22 mouse cellular contexts compared by ENCODE assay signal in genomic region chr3:30168396-30169186, GRCm38 (mm10).
A peak's percentile ranks its signal among the peaks of the same experiment; 100 is the strongest.
DNase-seq lines count a peak whose midpoint lies in the region; ATAC-seq and TF ChIP-seq lines count a peak whose summit lies in the region.
"Had no signal": no experiment of that assay in that cellular context is flagged by ENCODE, and none has a peak within 500 bp of the region (broad histone marks: within the 10 kb centered on the region; RNA-seq: fewer than 3 reads in every experiment).

No protein-coding gene starts in this region.

- no peak overlapping the region for H3K27ac ChIP-seq in intestine, postnatal 0 days (ENCODE audit: low read depth, low read length)
- H3K27ac ChIP-seq in small intestine, adult 2 months (ENCODE audit: insufficient read depth, low read depth, low read length) = peak overlapping the region; percentile 92
- H3K27ac ChIP-seq in stomach, postnatal 0 days (replicated peaks) = no peak overlapping the region
- H3K27ac ChIP-seq in forebrain, embryonic 13.5 days = no peak overlapping the region
- H3K27ac ChIP-seq: embryonic facial prominence, embryonic 12.5 days; embryonic facial prominence, embryonic 15.5 days; forebrain, embryonic 15.5 days; hindbrain, embryonic 10.5 days; hindbrain, embryonic 13.5 days had no signal

- no peak overlapping the region for H3K4me2 ChIP-seq in intestine, postnatal 0 days (replicated peaks; ENCODE audit: low read depth)
- H3K4me2 ChIP-seq in stomach, postnatal 0 days (replicated peaks; ENCODE audit: low read depth) = no peak overlapping the region
- no peak overlapping the region for H3K4me2 ChIP-seq in forebrain, embryonic 13.5 days
- H3K4me2 ChIP-seq: embryonic facial prominence, embryonic 12.5 days; embryonic facial prominence, embryonic 15.5 days; forebrain, embryonic 15.5 days; heart, embryonic 11.5 days; hindbrain, embryonic 13.5 days had no signal

- no peak for TF ChIP-seq POLR2A in small intestine, adult 2 months (IDR thresholded peaks at IDR 0.05; ENCODE audit: low read depth, low read length)

- no peaks in the 10 kb centered on the region for H3K27me3 ChIP-seq in intestine, postnatal 0 days (replicated peaks; ENCODE audit: control insufficient read depth, insufficient read depth, low read length)
- no peaks in the 10 kb centered on the region for H3K27me3 ChIP-seq in small intestine, adult 2 months (ENCODE audit: control insufficient read depth, insufficient read depth, low read length)
- H3K27me3 ChIP-seq in stomach, postnatal 0 days (ENCODE audit: control insufficient read depth, insufficient read depth, low read length) = no peaks in the 10 kb centered on the region
- no peaks in the 10 kb centered on the region for H3K27me3 ChIP-seq in forebrain, embryonic 13.5 days
- H3K27me3 ChIP-seq: embryonic facial prominence, embryonic 12.5 days; embryonic facial prominence, embryonic 15.5 days; forebrain, embryonic 15.5 days; hindbrain, embryonic 13.5 days had no signal

- H3K4me1 ChIP-seq in intestine, postnatal 0 days (replicated peaks; ENCODE audit: control insufficient read depth, insufficient read depth, low read length) = 0 out of 2 replicates have a peak, but pooled peaks cover 3% of the 10 kb centered on the region
- peaks cover 34% of the 10 kb centered on the region; the same call in 1 of the 2 replicates for H3K4me1 ChIP-seq in small intestine, adult 2 months (ENCODE audit: control insufficient read depth, insufficient read depth, insufficient read length, low read length)
- no peaks in the 10 kb centered on the region for H3K4me1 ChIP-seq in stomach, postnatal 0 days (replicated peaks; ENCODE audit: control insufficient read depth, insufficient read depth)
- H3K4me1 ChIP-seq in forebrain, embryonic 13.5 days = no peaks in the 10 kb centered on the region
- H3K4me1 ChIP-seq: embryonic facial prominence, embryonic 15.5 days; forebrain, embryonic 15.5 days; hindbrain, embryonic 10.5 days; hindbrain, embryonic 13.5 days had no signal

- ATAC-seq in intestine, postnatal 0 days = peak; percentile 88
- ATAC-seq in stomach, postnatal 0 days (ENCODE audit: low FRiP score, low TSS enrichment) = peak; percentile 91
- no peak for ATAC-seq in forebrain, embryonic 13.5 days
- ATAC-seq: activated CD4-positive, CD25-positive, alpha-beta regulatory T cell, adult 4 months; forebrain, embryonic 15.5 days; hindbrain, embryonic 16.5 days had no signal

- TF ChIP-seq CTCF in intestine, postnatal 0 days (IDR thresholded peaks at IDR 0.05; ENCODE audit: low read depth) = no peak
- TF ChIP-seq CTCF in small intestine, adult 2 months (IDR thresholded peaks at IDR 0.05; ENCODE audit: extremely low read depth, insufficient read length, insufficient replicate concordance, low read depth, low read length) = no peak
- TF ChIP-seq CTCF in stomach, postnatal 0 days (IDR thresholded peaks at IDR 0.05; ENCODE audit: low read depth) = no peak

- no peak overlapping the region for H3K4me3 ChIP-seq in intestine, postnatal 0 days (ENCODE audit: low read depth, low read length)
- no peak overlapping the region for H3K4me3 ChIP-seq in small intestine, adult 2 months (ENCODE audit: low read depth, low read length)
- no peak overlapping the region for H3K4me3 ChIP-seq in stomach, postnatal 0 days (ENCODE audit: low read depth, low read length)
- H3K4me3 ChIP-seq in forebrain, embryonic 13.5 days = no peak overlapping the region
- H3K4me3 ChIP-seq: embryonic facial prominence, embryonic 12.5 days; embryonic facial prominence, embryonic 15.5 days; forebrain, embryonic 15.5 days; hindbrain, embryonic 10.5 days; hindbrain, embryonic 13.5 days had no signal

- 68% methylated on average over 3 of the region's 3 CpGs for WGBS in intestine, postnatal 0 days
- 56% methylated on average over 3 of the region's 3 CpGs for WGBS in small intestine, adult 2 months
- 77% methylated on average over 3 of the region's 3 CpGs for WGBS in stomach, postnatal 0 days
- WGBS in forebrain, embryonic 13.5 days = 86% methylated on average over 3 of the region's 3 CpGs

- H3K9ac ChIP-seq in intestine, postnatal 0 days (ENCODE audit: low read depth, low read length) = no peak overlapping the region
- H3K9ac ChIP-seq in stomach, postnatal 0 days (ENCODE audit: low read length) = no peak overlapping the region
- no peak overlapping the region for H3K9ac ChIP-seq in forebrain, embryonic 13.5 days
- H3K9ac ChIP-seq: embryonic facial prominence, embryonic 12.5 days; embryonic facial prominence, embryonic 15.5 days; forebrain, embryonic 15.5 days; hindbrain, embryonic 13.5 days had no signal

- DNase-seq in heart, adult 11 months = peak; percentile 70
- DNase-seq in heart, postnatal 4 days = no peak
- peak; percentile 42 for DNase-seq in stomach, postnatal 0 days (ENCODE audit: low spot score)
- no peak for DNase-seq in kidney, adult 18-20 months
- no peak for DNase-seq in embryo, embryonic 10.5 days (ENCODE audit: low spot score)
- DNase-seq: adrenal gland, adult 8-10 months; adrenal gland, postnatal 25 days; cerebellum, adult 18-20 months; cerebellum, adult 9-10 months; cerebellum, postnatal 14 days; gastrocnemius, postnatal 36 days had no signal

- no peak for TF ChIP-seq EP300 in stomach, postnatal 0 days (optimal IDR thresholded peaks at IDR 0.05)

- no peaks in the 10 kb centered on the region for H3K36me3 ChIP-seq in intestine, postnatal 0 days (ENCODE audit: control insufficient read depth, insufficient read depth)
- H3K36me3 ChIP-seq in small intestine, adult 2 months (ENCODE audit: control insufficient read depth, insufficient read depth, low read length) = no peaks in the 10 kb centered on the region
- H3K36me3 ChIP-seq in stomach, postnatal 0 days (ENCODE audit: control insufficient read depth, insufficient read depth, low read length) = no peaks in the 10 kb centered on the region
- H3K36me3 ChIP-seq in forebrain, embryonic 13.5 days (ENCODE audit: poor library complexity, severe bottlenecking) = no peaks in the 10 kb centered on the region
- H3K36me3 ChIP-seq: embryonic facial prominence, embryonic 12.5 days; embryonic facial prominence, embryonic 15.5 days; forebrain, embryonic 15.5 days; hindbrain, embryonic 10.5 days; hindbrain, embryonic 13.5 days had no signal

- no peaks in the 10 kb centered on the region for H3K9me3 ChIP-seq in intestine, postnatal 0 days (ENCODE audit: control insufficient read depth)
- no peaks in the 10 kb centered on the region for H3K9me3 ChIP-seq in stomach, postnatal 0 days (ENCODE audit: control insufficient read depth, low read length)
- no peaks in the 10 kb centered on the region for H3K9me3 ChIP-seq in forebrain, embryonic 13.5 days (replicated peaks)
- H3K9me3 ChIP-seq: embryonic facial prominence, embryonic 12.5 days; embryonic facial prominence, embryonic 15.5 days; forebrain, embryonic 15.5 days; hindbrain, embryonic 10.5 days; hindbrain, embryonic 13.5 days had no signal

Comparison
In these comparisons a context has a peak if more than half of its experiments do, and no peak if none do; other contexts are left out.
1. DNase-seq: peak in heart, adult 11 months (single experiment) and stomach, postnatal 0 days (single experiment); none in heart, postnatal 4 days (single experiment), kidney, adult 18-20 months (single experiment) and embryo, embryonic 10.5 days (single experiment).